In the genomic region with DNA sequence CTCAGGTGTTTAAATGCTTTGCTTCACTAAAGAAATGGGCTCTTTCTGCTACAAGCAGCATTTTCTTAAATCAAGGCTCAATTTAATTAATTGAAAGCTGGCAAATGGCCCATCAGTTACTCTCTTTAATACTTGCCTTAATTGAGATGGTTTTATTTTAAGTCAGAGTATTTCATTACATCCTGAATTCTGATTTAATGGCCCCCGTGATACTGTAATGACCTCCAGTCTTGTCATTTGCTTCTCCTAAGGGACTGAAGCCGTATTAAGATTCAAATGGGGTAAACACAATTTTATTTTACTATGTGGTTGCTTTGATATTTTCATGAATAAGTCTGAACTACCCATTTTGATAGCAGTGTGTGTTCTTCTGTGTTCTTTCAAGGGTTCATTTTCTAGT, we compare ENCODE assay signal across 22 mouse cellular contexts. TPM values are rescaled to one million over a fixed set of nuclear protein-coding genes. Genes with fewer than 3 reads are reported as not detected.
"Had no signal": no experiment of that assay in that cellular context is flagged by ENCODE, and none has a peak within 500 bp of the region (broad histone marks: within the 10 kb centered on the region; RNA-seq: fewer than 3 reads in every experiment).

No protein-coding gene starts in this region.

- H3K4me2 ChIP-seq: liver, embryonic 12.5 days; lung, embryonic 14.5 days; midbrain, embryonic 12.5 days; neural tube, embryonic 12.5 days; stomach, embryonic 15.5 days had no signal

- DNase-seq: lung, adult 18-20 months; lung, embryonic 14.5 days; lung, postnatal 10 days; lung, postnatal 4 days; midbrain, embryonic 14.5 days; right cerebral cortex, postnatal 14 days; thymus, adult 2 months; thymus, postnatal 25 days; thymus, postnatal 4 days had no signal

- H3K27me3 ChIP-seq: liver, embryonic 12.5 days; midbrain, embryonic 12.5 days; neural tube, embryonic 12.5 days; stomach, embryonic 15.5 days had no signal

- H3K4me1 ChIP-seq: liver, embryonic 12.5 days; midbrain, embryonic 10.5 days; midbrain, embryonic 12.5 days; neural tube, embryonic 12.5 days; stomach, embryonic 15.5 days had no signal

- H3K36me3 ChIP-seq: liver, embryonic 12.5 days; midbrain, embryonic 10.5 days; midbrain, embryonic 12.5 days; neural tube, embryonic 12.5 days; stomach, embryonic 15.5 days had no signal

- ATAC-seq: liver, embryonic 12.5 days had no signal

- H3K9me3 ChIP-seq: liver, embryonic 12.5 days; midbrain, embryonic 10.5 days; midbrain, embryonic 12.5 days; neural tube, embryonic 12.5 days; stomach, embryonic 15.5 days had no signal

- H3K4me3 ChIP-seq: liver, embryonic 12.5 days; midbrain, embryonic 10.5 days; midbrain, embryonic 12.5 days; myocyte; neural tube, embryonic 12.5 days; stomach, embryonic 15.5 days had no signal

- H3K9ac ChIP-seq: liver, embryonic 12.5 days; liver, embryonic 14.5 days; lung, embryonic 14.5 days; midbrain, embryonic 12.5 days; neural tube, embryonic 12.5 days; stomach, embryonic 15.5 days had no signal

- H3K27ac ChIP-seq: liver, embryonic 12.5 days; liver, embryonic 14.5 days; midbrain, embryonic 10.5 days; midbrain, embryonic 12.5 days; neural tube, embryonic 12.5 days; stomach, embryonic 15.5 days; stomach, postnatal 0 days had no signal

RNA-seq across cellular contexts. Expression of gene Uts2b, which starts 0.7 kb away (rescaled TPM):
- total RNA-seq: megakaryocyte, adult 5-6 weeks; megakaryocyte-erythroid progenitor cell, adult 5-6 weeks had no signal
- polyA plus RNA-seq: liver, embryonic 12.5 days; liver, embryonic 14.5 days; liver, embryonic 16.5 days; lung, embryonic 14.5 days; midbrain, embryonic 10.5 days; midbrain, embryonic 12.5 days; myocyte; spleen, adult 2 months; testis, adult 2 months; thymus, adult 2 months had no signal
